Mouse (Mus musculus): Measurements from ENCODE around the gene Itpr1.

GRCm38 (mm10) chr6:108261506-108261905 is 48.6 kb downstream of the Itpr1 start:
- TF ChIP-seq POLR2A (IDR thresholded peaks at IDR 0.05; ENCODE audit: low read depth, low read length) (no peak), CTCF (conservative IDR thresholded peaks at IDR 0.05; ENCODE audit: insufficient read depth, insufficient read length, low read depth, low read length) (no peak)
